Mouse (Mus musculus) neural tube, postnatal 0 days (tissue): ENCODE results near the gene Pla2g4c. TPM values are rescaled to one million over a fixed set of nuclear protein-coding genes. Genes with fewer than 3 reads are reported as not detected.

ENCODE experiments used
- polyA plus RNA-seq: library from polyadenylated mRNA; unstranded; fragments of >200 nt; fragmentation: Nextera tagmentation; extraction: Ambion mirVana; gene quantifications from 2 replicates; pipeline ENCODE4 v1.2.1, GENCODE M21; 2015

Pla2g4c gene
- polyA plus RNA-seq: 0.25 and 0.31 TPM in 2 replicates

DNA sequence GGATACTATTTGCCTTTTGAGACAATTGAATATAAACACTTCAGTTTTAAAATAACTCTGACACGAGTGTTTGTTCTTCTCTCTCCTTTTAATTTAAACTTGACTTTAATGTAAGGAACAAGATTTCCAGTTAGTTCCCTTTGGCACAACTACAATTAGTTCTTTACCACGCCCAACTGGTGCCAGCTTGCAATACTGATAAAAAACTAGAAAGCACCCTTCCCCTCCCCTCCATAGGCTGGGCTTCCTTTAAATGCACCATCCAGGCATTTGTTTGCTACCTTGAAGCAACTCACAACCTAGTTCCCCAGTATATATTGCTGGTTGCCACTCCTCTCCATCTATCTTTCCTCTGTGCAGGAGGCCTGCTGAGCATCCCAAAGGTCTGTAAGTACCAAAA lies at the start of gene Pla2g4c:
TSS of gene Pla2g4c (plus strand) at position 340 of the 400 bp plus-strand sequence.

DNA sequence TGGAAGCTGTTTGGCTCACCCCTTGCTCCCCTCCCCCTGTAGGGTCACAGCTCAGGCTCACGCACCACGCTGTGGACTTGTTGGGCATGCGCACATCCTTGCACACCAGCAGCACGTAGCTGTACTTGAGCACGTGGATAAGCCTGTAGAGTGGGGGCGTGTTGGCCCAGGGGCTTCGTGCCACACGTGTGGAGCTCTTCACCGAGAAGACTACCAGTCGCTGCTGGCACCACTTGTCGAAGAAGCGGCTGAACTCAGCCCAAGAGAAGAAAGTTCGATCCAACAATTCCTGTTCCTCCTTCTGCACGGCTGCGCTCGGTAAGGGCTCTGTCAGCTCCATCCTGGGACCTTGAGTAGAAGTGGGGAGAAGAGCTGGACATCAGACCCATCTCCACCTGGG lies 47.4 kb upstream of the Pla2g4c start, which contains the start of gene Lig1:
TSS of gene Lig1 (plus strand) at position 203 of the 400 bp plus-strand sequence.

DNA sequence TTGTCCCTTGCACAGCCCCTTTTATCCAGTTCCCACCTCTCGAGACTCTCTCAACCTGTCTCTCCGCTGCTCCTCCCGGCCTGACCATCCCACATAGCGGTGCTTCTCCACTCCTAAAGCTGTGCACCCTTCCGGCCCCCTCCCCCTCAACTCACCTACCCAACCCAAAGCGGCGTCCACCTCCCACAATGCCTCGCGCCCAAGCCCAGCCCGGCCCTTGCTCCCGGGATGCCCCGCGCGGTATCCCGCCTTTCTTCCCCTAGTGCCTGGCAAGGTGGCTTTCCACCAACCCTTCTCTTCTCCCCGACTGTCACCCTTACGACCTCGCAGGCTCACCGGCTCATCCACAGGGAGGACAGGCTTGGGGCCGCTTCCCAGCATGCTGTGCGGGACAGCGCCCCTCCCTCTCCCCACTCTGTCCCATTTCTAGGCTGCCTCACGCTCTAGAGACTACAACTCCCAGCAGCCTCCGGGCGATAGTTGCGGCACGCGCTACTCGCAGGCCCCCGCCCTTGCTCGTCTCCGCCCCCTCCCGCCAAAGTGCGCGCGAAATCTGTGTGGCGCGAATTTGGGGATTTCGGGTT lies 46.1 kb upstream of the Pla2g4c start, which contains the start of gene Zswim9:
TSS of gene Zswim9 (minus strand) at position 414 of the 584 bp plus-strand sequence.

DNA sequence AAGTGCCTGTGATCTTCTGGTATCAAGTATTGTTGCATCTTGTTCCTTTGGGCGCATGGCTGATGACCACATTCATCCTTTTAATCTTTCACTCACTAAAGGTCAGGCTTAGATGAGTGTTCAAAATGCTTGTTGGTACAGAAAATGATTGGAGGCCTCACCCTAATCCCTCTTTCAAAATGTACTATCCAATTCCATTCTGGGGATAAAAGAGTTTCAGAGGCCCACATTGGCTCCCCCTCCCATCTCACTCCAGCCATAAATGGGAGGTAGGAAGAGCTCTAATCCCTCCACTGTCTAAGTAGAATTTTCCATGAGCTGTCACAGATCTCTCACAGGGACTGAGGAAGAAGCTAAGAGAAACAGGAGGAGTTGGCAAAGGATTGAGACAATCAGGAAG lies 73.4 kb downstream of the Pla2g4c start, which contains the start of gene Cabp5:
TSS of gene Cabp5 (plus strand) at position 301 of the 400 bp plus-strand sequence.

Other genes with a start within 250 kb of the Pla2g4c start
- 0.30 and 0.38 TPM in 2 replicates for gene Vmn1r85, start 229.5 kb upstream of the Pla2g4c start, polyA plus RNA-seq
- gene Vmn1r86, start 204.7 kb upstream of the Pla2g4c start, polyA plus RNA-seq: not detected in 2 replicates
- gene Vmn1r87, start 184.5 kb upstream of the Pla2g4c start, polyA plus RNA-seq: not detected in 2 replicates
- not detected in 2 replicates for gene Vmn1r88, start 165.1 kb upstream of the Pla2g4c start, polyA plus RNA-seq
- not detected in 2 replicates for gene Vmn1r89, start 111.6 kb upstream of the Pla2g4c start, polyA plus RNA-seq
- 33.7 and 37.7 TPM in 2 replicates for gene Lig1, start 47.4 kb upstream of the Pla2g4c start, polyA plus RNA-seq
- gene Zswim9, start 45.9 kb upstream of the Pla2g4c start, polyA plus RNA-seq: 5.1 and 6.0 TPM in 2 replicates
- not detected in 2 replicates for gene Cabp5, start 73.5 kb downstream of the Pla2g4c start, polyA plus RNA-seq
- gene Bsph1, start 126.2 kb downstream of the Pla2g4c start, polyA plus RNA-seq: not detected in 2 replicates
- not detected in 2 replicates for gene Bsph2, start 246.4 kb downstream of the Pla2g4c start, polyA plus RNA-seq